Comparison of ENCODE assay signal across 13 mouse cellular contexts in genomic region chr9:65549643-65550042, GRCm38 (mm10). TPM values are rescaled to one million over a fixed set of nuclear protein-coding genes. Genes with fewer than 3 reads are reported as not detected.
DNase-seq lines count a peak whose midpoint lies in the region; ATAC-seq and TF ChIP-seq lines count a peak whose summit lies in the region.
"Had no signal": no experiment of that assay in that cellular context is flagged by ENCODE, and none has a peak within 500 bp of the region (broad histone marks: within the 10 kb centered on the region; RNA-seq: fewer than 3 reads in every experiment).

No protein-coding gene starts in this region.

- no peaks in the 10 kb centered on the region for H3K9me3 ChIP-seq in kidney, embryonic 15.5 days (replicated peaks)
- H3K9me3 ChIP-seq in hindbrain, embryonic 11.5 days (ENCODE audit: control insufficient read depth, low read length), result no peaks in the 10 kb centered on the region
- H3K9me3 ChIP-seq: limb, embryonic 13.5 days had no signal

- DNase-seq in kidney, adult 2 months, result no peak
- peak; percentile 38 for DNase-seq in CD4-positive, CD25-positive, alpha-beta regulatory T cell, adult 2 months (ENCODE audit: low read depth, low spot score)
- DNase-seq in adrenal gland, postnatal 36 days, result no peak
- no peak for DNase-seq in hindbrain, embryonic 11.5 days (ENCODE audit: low spot score)
- DNase-seq: adrenal gland, adult 8-10 months; cerebellum, adult 2 months; right cerebral cortex, postnatal 4 days; thymus, postnatal 4 days had no signal

- peaks cover 50% of the 10 kb centered on the region for H3K4me1 ChIP-seq in kidney, embryonic 15.5 days
- no peaks in the 10 kb centered on the region for H3K4me1 ChIP-seq in kidney, adult 2 months (ENCODE audit: control insufficient read depth, insufficient read depth, low read length)
- peaks cover 57% of the 10 kb centered on the region for H3K4me1 ChIP-seq in brown adipose tissue, adult 24 weeks (ENCODE audit: control insufficient read depth, insufficient read depth, insufficient read length, low read length)
- peaks cover 15% of the 10 kb centered on the region; the same call in 1 of the 2 replicates for H3K4me1 ChIP-seq in hindbrain, embryonic 11.5 days (replicated peaks; ENCODE audit: control insufficient read depth, insufficient read depth, low read length)

- TF ChIP-seq POLR2A in kidney, adult 2 months (IDR thresholded peaks at IDR 0.05; ENCODE audit: low read depth, low read length), result no peak

- H3K27ac ChIP-seq in kidney, embryonic 15.5 days, result peak overlapping the region; percentile 96
- no peak overlapping the region for H3K27ac ChIP-seq in kidney, adult 2 months (ENCODE audit: insufficient read depth, low read depth, low read length)
- H3K27ac ChIP-seq in brown adipose tissue, adult 24 weeks (replicated peaks; ENCODE audit: low read depth, low read length), result peak overlapping the region; percentile 99
- H3K27ac ChIP-seq in macrophage, result peak overlapping the region; percentile 100
- H3K27ac ChIP-seq in hindbrain, embryonic 11.5 days (ENCODE audit: low read depth, low read length), result no peak overlapping the region

- no peak overlapping the region for H3K9ac ChIP-seq in kidney, embryonic 15.5 days
- H3K9ac ChIP-seq in hindbrain, embryonic 11.5 days (ENCODE audit: low read depth, low read length), result no peak overlapping the region
- H3K9ac ChIP-seq: limb, embryonic 13.5 days had no signal

- H3K36me3 ChIP-seq in kidney, embryonic 15.5 days, result peaks cover 4% of the 10 kb centered on the region; the same call in 1 of the 2 replicates
- no peaks in the 10 kb centered on the region for H3K36me3 ChIP-seq in kidney, adult 2 months (ENCODE audit: control insufficient read depth, insufficient read depth, low read length)
- peaks cover 6% of the 10 kb centered on the region; the same call in 1 of the 2 replicates for H3K36me3 ChIP-seq in macrophage (ENCODE audit: inconsistent target)
- no peaks in the 10 kb centered on the region for H3K36me3 ChIP-seq in hindbrain, embryonic 11.5 days (ENCODE audit: control insufficient read depth, insufficient read depth, low read length)

- H3K79me2 ChIP-seq in macrophage (ENCODE audit: inconsistent target), result peaks cover 19% of the 10 kb centered on the region

- no peak overlapping the region for H3K4me3 ChIP-seq in kidney, embryonic 15.5 days (replicated peaks)
- no peak overlapping the region for H3K4me3 ChIP-seq in kidney, adult 2 months (ENCODE audit: insufficient read depth, low read depth, low read length)
- H3K4me3 ChIP-seq in brown adipose tissue, adult 24 weeks (ENCODE audit: insufficient read depth, low read depth, low read length), result no peak overlapping the region
- H3K4me3 ChIP-seq in macrophage (ENCODE audit: inconsistent target), result no peak overlapping the region
- no peak overlapping the region for H3K4me3 ChIP-seq in hindbrain, embryonic 11.5 days (ENCODE audit: low read depth, low read length)
- H3K4me3 ChIP-seq: limb, embryonic 13.5 days had no signal

- H3K27me3 ChIP-seq in kidney, embryonic 15.5 days, result no peaks in the 10 kb centered on the region
- no peaks in the 10 kb centered on the region for H3K27me3 ChIP-seq in kidney, adult 2 months (replicated peaks; ENCODE audit: control insufficient read depth, insufficient read depth, low read length)
- H3K27me3 ChIP-seq in hindbrain, embryonic 11.5 days (ENCODE audit: control insufficient read depth, insufficient read depth, low read length), result no peaks in the 10 kb centered on the region
- H3K27me3 ChIP-seq: limb, embryonic 13.5 days had no signal

- ATAC-seq in kidney, embryonic 15.5 days (replicated peaks; ENCODE audit: low FRiP score), result no peak
- ATAC-seq in hindbrain, embryonic 11.5 days (ENCODE audit: low FRiP score), result no peak
- ATAC-seq: forebrain, embryonic 14.5 days had no signal

- 81% methylated on average over 5 of the region's 5 CpGs for WGBS in kidney, embryonic 15.5 days
- WGBS in kidney, adult 2 months, result 86% methylated on average over 5 of the region's 5 CpGs
- 59% methylated on average over 5 of the region's 5 CpGs for WGBS in macrophage (ENCODE audit: missing documents)
- WGBS in hindbrain, embryonic 11.5 days, result 90% methylated on average over 5 of the region's 5 CpGs

- TF ChIP-seq CTCF in kidney, adult 2 months (conservative IDR thresholded peaks at IDR 0.05; ENCODE audit: insufficient read depth, insufficient read length, low read depth, low read length), result no peak

- H3K4me2 ChIP-seq in kidney, embryonic 15.5 days, result no peak overlapping the region
- no peak overlapping the region for H3K4me2 ChIP-seq in hindbrain, embryonic 11.5 days (replicated peaks; ENCODE audit: low read depth, low read length)
- H3K4me2 ChIP-seq: limb, embryonic 13.5 days had no signal

RNA-seq across cellular contexts. Expression of gene Ankdd1a, which starts 29.6 kb away (rescaled TPM):
- not detected in 2 replicates for polyA plus RNA-seq in kidney, embryonic 15.5 days (2015; fragmentation: Nextera tagmentation; extraction: Ambion mirVana)
- polyA plus RNA-seq in kidney, adult 2 months (2012; rRNA removed), result 0.06 and 0.16 TPM in 2 replicates
- not detected in 2 replicates for polyA plus RNA-seq in brown adipose tissue, adult 24 weeks (2012; ENCODE audit: insufficient read depth, insufficient read length, missing spikeins)
- 10 to 100 TPM in 10 of 26 experiments, 1 to 10 TPM in 16; 2.1 to 25.4 (median 7.0) TPM for total RNA-seq in macrophage (2018; cell fraction: chromatin; rRNA removed)
- total RNA-seq in macrophage (2018; cell fraction: cytosol; rRNA removed), result under 1 TPM in 16 of 26 experiments, not detected in 10; 0.07 to 0.44 (median 0.15) TPM
- 10 to 100 TPM in 2 of 26 experiments, 1 to 10 TPM in 21, under 1 TPM in 3; 0.52 to 18.4 (median 2.1) TPM for total RNA-seq in macrophage (2018; cell fraction: nucleus; rRNA removed)
- polyA plus RNA-seq in macrophage (2018), result 0.13 TPM in 1 of 3 replicates, not detected in the others
- total RNA-seq in adrenal gland, postnatal 36 days (2021), result 1 to 10 TPM; 2.0 to 3.4 TPM
- polyA plus RNA-seq in hindbrain, embryonic 11.5 days (2014; fragmentation: Nextera tagmentation; extraction: Ambion mirVana), result 0.20 and 0.71 TPM in 2 replicates
- polyA plus RNA-seq: forebrain, embryonic 14.5 days; limb, embryonic 13.5 days had no signal

RNA-seq across cellular contexts. Expression of gene Plekho2, which starts 30.2 kb away (rescaled TPM):
- 14.9 and 20.0 TPM in 2 replicates for polyA plus RNA-seq in kidney, embryonic 15.5 days (2015; fragmentation: Nextera tagmentation; extraction: Ambion mirVana)
- polyA plus RNA-seq in kidney, adult 2 months (2012; rRNA removed), result 9.8 and 10.4 TPM in 2 replicates
- polyA plus RNA-seq in brown adipose tissue, adult 24 weeks (2012; ENCODE audit: insufficient read depth, insufficient read length, missing spikeins), result 6.2 and 7.5 TPM in 2 replicates
- 1,000 to 10,000 TPM in 1 of 26 experiments, 100 to 1,000 TPM in 25; 183 to 1,124 (median 419) TPM for total RNA-seq in macrophage (2018; cell fraction: chromatin; rRNA removed)
- 100 to 1,000 TPM; 261 to 438 (median 317) TPM for total RNA-seq in macrophage (2018; cell fraction: cytosol; rRNA removed)
- total RNA-seq in macrophage (2018; cell fraction: nucleus; rRNA removed), result 1,000 to 10,000 TPM in 2 of 26 experiments, 100 to 1,000 TPM in 24; 284 to 1,133 (median 407) TPM
- polyA plus RNA-seq in macrophage (2018), result 195 to 316 TPM (median 234 TPM) in 3 replicates
- total RNA-seq in adrenal gland, postnatal 36 days (2021), result 10 to 100 TPM; 56.6 to 71.5 TPM
- polyA plus RNA-seq in hindbrain, embryonic 11.5 days (2014; fragmentation: Nextera tagmentation; extraction: Ambion mirVana), result 10.2 and 10.7 TPM in 2 replicates

RNA-seq across cellular contexts. Expression of gene Pif1, which starts 37.3 kb away (rescaled TPM):
- 12.7 and 17.5 TPM in 2 replicates for polyA plus RNA-seq in kidney, embryonic 15.5 days (2015; fragmentation: Nextera tagmentation; extraction: Ambion mirVana)
- 0.08 and 0.11 TPM in 2 replicates for polyA plus RNA-seq in kidney, adult 2 months (2012; rRNA removed)
- not detected in 2 replicates for polyA plus RNA-seq in brown adipose tissue, adult 24 weeks (2012; ENCODE audit: insufficient read depth, insufficient read length, missing spikeins)
- total RNA-seq in macrophage (2018; cell fraction: chromatin; rRNA removed), result 1 to 10 TPM in 14 of 26 experiments, under 1 TPM in 3, not detected in 9; 0.42 to 7.2 (median 1.2) TPM
- total RNA-seq in macrophage (2018; cell fraction: cytosol; rRNA removed), result 1 to 10 TPM in 1 of 26 experiments, under 1 TPM in 19, not detected in 6; 0.03 to 1.3 (median 0.27) TPM
- 1 to 10 TPM in 5 of 26 experiments, under 1 TPM in 17, not detected in 4; 0.12 to 3.1 (median 0.45) TPM for total RNA-seq in macrophage (2018; cell fraction: nucleus; rRNA removed)
- polyA plus RNA-seq in macrophage (2018), result 0.51 to 0.53 TPM in 2 of 3 replicates, not detected in the other
- total RNA-seq in adrenal gland, postnatal 36 days (2021), result under 1 TPM; 0.46 to 0.92 TPM
- 9.9 and 12.5 TPM in 2 replicates for polyA plus RNA-seq in hindbrain, embryonic 11.5 days (2014; fragmentation: Nextera tagmentation; extraction: Ambion mirVana)

Comparison
In these comparisons a context has a peak if more than half of its experiments do, and no peak if none do; other contexts are left out.
1. H3K27ac ChIP-seq: peak in kidney, embryonic 15.5 days (single experiment), brown adipose tissue, adult 24 weeks (single experiment) and macrophage (single experiment); none in kidney, adult 2 months (single experiment) and hindbrain, embryonic 11.5 days (single experiment).